Mouse (Mus musculus): ENCODE results near the gene Clcn1. TPM values are rescaled to one million over a fixed set of nuclear protein-coding genes. Genes with fewer than 3 reads are reported as not detected.

The Clcn1 gene
- polyA plus RNA-seq, 1 experiment = 0.90 TPM

DNA sequence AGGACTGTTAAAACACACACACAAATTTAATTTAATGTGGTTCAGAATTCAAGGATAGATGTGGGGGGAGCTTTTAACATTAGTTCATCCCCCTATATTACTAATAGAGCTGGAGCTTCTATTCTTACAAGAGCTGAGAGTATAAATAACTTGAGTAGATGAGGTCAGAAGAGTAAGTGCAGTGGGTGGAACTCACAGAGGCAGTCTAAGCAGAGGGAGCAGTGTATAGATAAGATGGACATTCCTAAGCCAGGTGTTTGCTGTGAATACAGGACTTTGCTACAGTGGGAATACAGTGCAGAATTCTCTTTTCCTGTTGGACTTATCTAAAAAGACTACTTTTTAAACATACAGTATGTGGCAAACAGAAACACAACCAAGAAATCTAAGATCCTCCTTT lies 15.7 kb upstream of the Clcn1 start:
- Histone ChIP-seq H3K36me3 (ENCODE audit: control insufficient read depth, insufficient read depth) (peaks cover 80% of the 10 kb centered on the region), H3ac (ENCODE audit: control insufficient read depth, insufficient read length) (no peak overlapping the region), H3K4me2 (ENCODE audit: low read depth) (no peak overlapping the region), H3K27me3 (ENCODE audit: control insufficient read depth, insufficient read depth, insufficient read length) (no peaks in the 10 kb centered on the region), H3K79me2 (ENCODE audit: control insufficient read depth, insufficient read depth) (peaks cover 23% of the 10 kb centered on the region), H3K4me3 (no peak overlapping the region)
- TF ChIP-seq TCF3 (IDR thresholded peaks at IDR 0.05; ENCODE audit: insufficient read length, low read depth) = no peak
- no peak for TF ChIP-seq MAX (IDR thresholded peaks at IDR 0.05; ENCODE audit: low read depth)
- TF ChIP-seq SRF (IDR thresholded peaks at IDR 0.05; ENCODE audit: control insufficient read depth, insufficient read length, low read depth) = no peak

DNA sequence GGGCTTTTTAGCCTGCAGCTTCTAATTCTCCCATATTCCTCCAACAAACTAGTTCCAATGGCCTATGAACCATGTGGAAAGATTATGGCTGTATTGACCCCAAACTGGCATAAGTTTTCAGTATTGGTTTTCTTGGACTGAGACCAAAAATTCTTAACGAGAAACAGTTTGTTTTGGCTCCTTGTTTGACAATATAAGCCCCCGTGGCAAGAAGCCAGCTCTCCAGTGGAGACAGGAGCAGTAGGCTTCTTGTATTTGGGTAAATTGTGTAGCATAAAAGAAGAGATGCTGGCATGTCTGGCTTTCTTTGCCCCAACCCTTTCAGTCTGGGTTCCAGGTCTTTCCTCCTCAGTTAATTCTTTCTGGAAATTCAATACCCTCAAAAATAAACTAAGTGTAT lies 10.3 kb upstream of the Clcn1 start:
- no peak for TF ChIP-seq POLR2A (IDR thresholded peaks at IDR 0.05; ENCODE audit: insufficient read length, low read depth)
- TF ChIP-seq SRF (IDR thresholded peaks at IDR 0.05; ENCODE audit: control insufficient read depth, insufficient read length, low read depth) = no peak
- TF ChIP-seq USF1 (IDR thresholded peaks at IDR 0.05; ENCODE audit: low read depth) = no peak
- no peak for TF ChIP-seq TCF12 (IDR thresholded peaks at IDR 0.05; ENCODE audit: insufficient read depth, poor library complexity, severe bottlenecking)
- TF ChIP-seq REST (IDR thresholded peaks at IDR 0.05; ENCODE audit: insufficient read depth, insufficient read length) = no peak
- no peak for TF ChIP-seq CEBPB (IDR thresholded peaks at IDR 0.05; ENCODE audit: insufficient read depth, poor library complexity, severe bottlenecking)
- no peak for TF ChIP-seq POLR2AphosphoS2 (IDR thresholded peaks at IDR 0.05; ENCODE audit: insufficient read length, low read depth)
- no peak for TF ChIP-seq MYOG (IDR thresholded peaks at IDR 0.05; ENCODE audit: control insufficient read depth in 1 of 3, insufficient read depth in 1 of 3, insufficient read length in 2 of 3, low read depth in 2 of 3)
- no peak for TF ChIP-seq MYOD1 (IDR thresholded peaks at IDR 0.05; ENCODE audit: control insufficient read depth in 1 of 3, insufficient read length in 2 of 3, low read depth in 2 of 3)
- peaks cover 89% of the 10 kb centered on the region for H3K36me3 ChIP-seq (ENCODE audit: control insufficient read depth, insufficient read depth)
- no peak overlapping the region for H3ac ChIP-seq (ENCODE audit: control insufficient read depth, insufficient read length)
- H3K4me3 ChIP-seq = no peak overlapping the region
- no peak overlapping the region for H3K4me2 ChIP-seq (ENCODE audit: low read depth)
- no peaks in the 10 kb centered on the region for H3K27me3 ChIP-seq (ENCODE audit: control insufficient read depth, insufficient read depth, insufficient read length)
- peaks cover 6% of the 10 kb centered on the region for H3K79me2 ChIP-seq (ENCODE audit: control insufficient read depth, insufficient read depth)

- no peak overlapping the region for H3ac ChIP-seq (ENCODE audit: control insufficient read depth, insufficient read length)
- no peaks in the 10 kb centered on the region for H3K79me2 ChIP-seq (ENCODE audit: control insufficient read depth, insufficient read depth)
- no peak overlapping the region for H3K4me2 ChIP-seq (ENCODE audit: low read depth)
- H3K27me3 ChIP-seq (ENCODE audit: control insufficient read depth, insufficient read depth, insufficient read length) = no peaks in the 10 kb centered on the region
- TF ChIP-seq REST (IDR thresholded peaks at IDR 0.05; ENCODE audit: insufficient read depth, insufficient read length) (no peak), E2F4 (IDR thresholded peaks at IDR 0.05; ENCODE audit: insufficient read depth) (no peak), TCF3 (IDR thresholded peaks at IDR 0.05; ENCODE audit: insufficient read length, low read depth) (no peak), MYOD1 (IDR thresholded peaks at IDR 0.05; ENCODE audit: control insufficient read depth in 1 of 3, insufficient read length in 2 of 3, low read depth in 2 of 3) (no peak), POLR2A (IDR thresholded peaks at IDR 0.05; ENCODE audit: insufficient read length, low read depth) (no peak), MAX (IDR thresholded peaks at IDR 0.05; ENCODE audit: low read depth) (no peak), MYOG (IDR thresholded peaks at IDR 0.05; ENCODE audit: control insufficient read depth in 1 of 3, insufficient read depth in 1 of 3, insufficient read length in 2 of 3, low read depth in 2 of 3) (no peak), USF1 (IDR thresholded peaks at IDR 0.05; ENCODE audit: low read depth) (no peak), POLR2AphosphoS2 (IDR thresholded peaks at IDR 0.05; ENCODE audit: insufficient read length, low read depth) (no peak), CEBPB (IDR thresholded peaks at IDR 0.05; ENCODE audit: insufficient read depth, poor library complexity, severe bottlenecking) (no peak), TCF12 (IDR thresholded peaks at IDR 0.05; ENCODE audit: insufficient read depth, poor library complexity, severe bottlenecking) (no peak), SRF (IDR thresholded peaks at IDR 0.05; ENCODE audit: control insufficient read depth, insufficient read length, low read depth) (no peak)
- no peak overlapping the region for H3K4me3 ChIP-seq
- peaks cover 46% of the 10 kb centered on the region for H3K36me3 ChIP-seq (ENCODE audit: control insufficient read depth, insufficient read depth)
These were observed 3.5 kb upstream of the Clcn1 start for GRCm38 (mm10) chr6:42282865-42283528.

GRCm38 (mm10) chr6:42287562-42287961 lies 1.1 kb downstream of the Clcn1 start:
- no peaks in the 10 kb centered on the region for H3K27me3 ChIP-seq (ENCODE audit: control insufficient read depth, insufficient read depth, insufficient read length)
- no peaks in the 10 kb centered on the region for H3K79me2 ChIP-seq (ENCODE audit: control insufficient read depth, insufficient read depth)
- H3K4me2 ChIP-seq (ENCODE audit: low read depth) = peak overlapping the region; percentile 0
- no peak overlapping the region for H3ac ChIP-seq (ENCODE audit: control insufficient read depth, insufficient read length)
- H3K36me3 ChIP-seq (ENCODE audit: control insufficient read depth, insufficient read depth) = peaks cover 2% of the 10 kb centered on the region
- TF ChIP-seq POLR2AphosphoS2 (IDR thresholded peaks at IDR 0.05; ENCODE audit: insufficient read length, low read depth) = no peak
- TF ChIP-seq MYOD1 (IDR thresholded peaks at IDR 0.05; ENCODE audit: control insufficient read depth in 1 of 3, insufficient read length in 2 of 3, low read depth in 2 of 3) = no peak
- no peak for TF ChIP-seq TCF12 (IDR thresholded peaks at IDR 0.05; ENCODE audit: insufficient read depth, poor library complexity, severe bottlenecking)
- TF ChIP-seq TCF3 (IDR thresholded peaks at IDR 0.05; ENCODE audit: insufficient read length, low read depth) = no peak
- no peak for TF ChIP-seq REST (IDR thresholded peaks at IDR 0.05; ENCODE audit: insufficient read depth, insufficient read length)
- no peak for TF ChIP-seq SRF (IDR thresholded peaks at IDR 0.05; ENCODE audit: control insufficient read depth, insufficient read length, low read depth)
- no peak for TF ChIP-seq USF1 (IDR thresholded peaks at IDR 0.05; ENCODE audit: low read depth)
- no peak for TF ChIP-seq MYOG (IDR thresholded peaks at IDR 0.05; ENCODE audit: control insufficient read depth in 1 of 3, insufficient read depth in 1 of 3, insufficient read length in 2 of 3, low read depth in 2 of 3)
- no peak for TF ChIP-seq MAX (IDR thresholded peaks at IDR 0.05; ENCODE audit: low read depth)
- no peak for TF ChIP-seq CEBPB (IDR thresholded peaks at IDR 0.05; ENCODE audit: insufficient read depth, poor library complexity, severe bottlenecking)
- TF ChIP-seq POLR2A (IDR thresholded peaks at IDR 0.05; ENCODE audit: insufficient read length, low read depth) = no peak
- TF ChIP-seq E2F4 (IDR thresholded peaks at IDR 0.05; ENCODE audit: insufficient read depth) = no peak
- no peak overlapping the region for H3K4me3 ChIP-seq

DNA sequence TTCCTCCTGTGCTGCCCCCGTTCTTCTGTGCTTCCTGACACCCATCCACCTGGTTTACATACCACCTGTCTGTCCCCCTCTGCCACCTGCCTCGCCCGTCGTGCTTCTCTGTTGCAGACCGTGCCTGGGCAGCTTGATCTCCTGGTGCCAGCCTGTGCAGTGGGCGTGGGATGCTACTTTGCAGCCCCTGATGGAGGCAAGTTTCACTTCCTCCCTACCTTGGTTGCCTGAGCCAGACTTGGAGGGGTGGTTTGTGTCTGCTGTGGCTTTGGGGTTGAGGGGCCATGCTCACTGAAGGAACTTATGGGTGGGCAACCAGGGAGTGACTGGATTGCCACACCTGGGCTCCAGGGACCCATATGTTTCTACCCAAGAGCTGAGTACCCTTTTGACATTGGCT lies 6.8 kb downstream of the Clcn1 start:
- Histone ChIP-seq H3K4me3 (no peak overlapping the region), H3K79me2 (ENCODE audit: control insufficient read depth, insufficient read depth) (no peaks in the 10 kb centered on the region), H3ac (ENCODE audit: control insufficient read depth, insufficient read length) (no peak overlapping the region), H3K27me3 (ENCODE audit: control insufficient read depth, insufficient read depth, insufficient read length) (no peaks in the 10 kb centered on the region), H3K4me2 (ENCODE audit: low read depth) (no peak overlapping the region), H3K36me3 (ENCODE audit: control insufficient read depth, insufficient read depth) (no peaks in the 10 kb centered on the region)
- TF ChIP-seq REST (IDR thresholded peaks at IDR 0.05; ENCODE audit: insufficient read depth, insufficient read length) (no peak), E2F4 (IDR thresholded peaks at IDR 0.05; ENCODE audit: insufficient read depth) (no peak), POLR2AphosphoS2 (IDR thresholded peaks at IDR 0.05; ENCODE audit: insufficient read length, low read depth) (no peak), TCF3 (IDR thresholded peaks at IDR 0.05; ENCODE audit: insufficient read length, low read depth) (no peak), USF1 (IDR thresholded peaks at IDR 0.05; ENCODE audit: low read depth) (no peak), MYOG (IDR thresholded peaks at IDR 0.05; ENCODE audit: control insufficient read depth in 1 of 3, insufficient read depth in 1 of 3, insufficient read length in 2 of 3, low read depth in 2 of 3) (no peak), POLR2A (IDR thresholded peaks at IDR 0.05; ENCODE audit: insufficient read length, low read depth) (no peak), CEBPB (IDR thresholded peaks at IDR 0.05; ENCODE audit: insufficient read depth, poor library complexity, severe bottlenecking) (no peak), TCF12 (IDR thresholded peaks at IDR 0.05; ENCODE audit: insufficient read depth, poor library complexity, severe bottlenecking) (no peak), MAX (IDR thresholded peaks at IDR 0.05; ENCODE audit: low read depth) (no peak), MYOD1 (IDR thresholded peaks at IDR 0.05; ENCODE audit: control insufficient read depth in 1 of 3, insufficient read length in 2 of 3, low read depth in 2 of 3) (no peak), SRF (IDR thresholded peaks at IDR 0.05; ENCODE audit: control insufficient read depth, insufficient read length, low read depth) (no peak)
